Mouse (Mus musculus) T-helper 17 cell (primary cell): Measurements from ENCODE around the gene Ccdc158.

Experiments used
- in situ Hi-C, 2 experiments: fragments of 300-600 bp; cut with MboI, MseI; formaldehyde crosslinking; loops; 1 replicate in 1 of 2; 2 replicates in 1 of 2; pipeline ENCODE4 v1.15.1; 2025; ENCODE audit warnings: high pct_unique_total_duplicates in 2 of 2

Gene Ccdc158

DNA sequence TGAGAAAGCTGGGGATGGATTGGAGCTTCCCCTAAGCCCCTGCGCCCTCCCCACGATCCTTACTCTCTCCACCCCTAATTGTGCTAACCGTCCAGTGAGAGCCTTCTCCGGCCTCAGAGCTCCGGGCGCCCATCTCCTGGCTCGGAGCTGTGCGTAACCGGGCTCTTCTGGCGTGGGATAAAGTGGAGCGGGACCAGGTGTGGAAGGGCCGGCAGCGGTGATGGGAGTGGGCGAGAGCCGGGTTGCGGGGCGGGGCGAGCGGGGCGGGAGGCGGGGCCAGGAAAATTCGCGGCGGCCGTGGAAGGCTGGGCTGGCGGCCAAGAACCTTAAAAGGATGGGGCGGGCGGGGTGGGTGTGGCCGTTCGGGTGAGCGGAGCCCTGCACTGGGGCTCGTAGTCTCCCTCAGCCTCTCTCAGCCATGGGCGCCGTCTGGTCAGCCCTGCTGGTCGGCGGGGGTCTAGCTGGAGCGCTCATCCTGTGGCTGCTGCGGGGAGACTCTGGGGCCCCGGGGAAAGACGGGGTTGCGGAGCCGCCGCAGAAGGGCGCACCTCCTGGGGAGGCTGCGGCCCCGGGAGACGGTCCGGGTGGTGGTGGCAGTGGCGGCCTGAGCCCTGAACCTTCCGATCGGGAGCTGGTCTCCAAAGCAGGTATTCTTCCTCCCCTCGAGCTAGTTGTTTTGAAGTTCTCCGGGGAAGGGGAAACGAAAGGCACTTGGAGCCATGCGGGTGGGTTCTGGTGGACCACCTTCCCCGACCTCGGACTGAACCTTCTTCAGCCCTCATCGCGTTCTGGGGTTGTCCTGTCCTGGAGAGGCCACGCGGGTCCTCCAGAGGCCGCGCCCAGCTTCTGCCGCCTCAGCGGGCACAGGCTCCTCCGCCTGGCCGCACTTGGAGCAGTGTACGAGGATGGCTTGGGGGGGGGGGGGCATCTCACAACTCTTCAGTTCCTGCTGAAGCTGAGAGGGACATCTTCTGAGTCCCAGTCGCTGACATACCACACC, 72.1 kb downstream of the Ccdc158 start, which contains the start of gene Stbd1:
Gene Stbd1, plus strand, starts transcription at position 351 of the 1,000 bp plus-strand sequence.
- in situ Hi-C loops: no loop called here

DNA sequence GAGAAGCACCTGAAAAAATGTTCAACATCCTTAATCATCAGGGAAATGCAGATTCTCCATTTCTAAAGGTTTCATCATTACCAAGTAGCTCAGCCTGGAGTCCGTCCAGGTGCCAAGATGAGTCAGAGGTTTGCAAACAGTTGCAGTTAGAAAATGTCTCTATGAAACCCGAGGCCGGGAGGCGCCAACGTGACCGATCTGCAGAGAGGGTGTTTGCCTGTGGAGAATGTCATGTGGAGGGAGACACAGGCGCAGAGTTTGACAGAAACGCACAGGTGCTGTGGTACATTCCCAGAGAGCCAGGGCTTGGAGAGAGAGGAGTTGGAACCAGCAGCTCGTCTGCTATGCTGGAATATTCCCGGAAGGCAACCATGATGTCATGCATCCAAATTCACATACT, 76.0 kb downstream of the Ccdc158 start:
- in situ Hi-C loops: no loop called here

DNA sequence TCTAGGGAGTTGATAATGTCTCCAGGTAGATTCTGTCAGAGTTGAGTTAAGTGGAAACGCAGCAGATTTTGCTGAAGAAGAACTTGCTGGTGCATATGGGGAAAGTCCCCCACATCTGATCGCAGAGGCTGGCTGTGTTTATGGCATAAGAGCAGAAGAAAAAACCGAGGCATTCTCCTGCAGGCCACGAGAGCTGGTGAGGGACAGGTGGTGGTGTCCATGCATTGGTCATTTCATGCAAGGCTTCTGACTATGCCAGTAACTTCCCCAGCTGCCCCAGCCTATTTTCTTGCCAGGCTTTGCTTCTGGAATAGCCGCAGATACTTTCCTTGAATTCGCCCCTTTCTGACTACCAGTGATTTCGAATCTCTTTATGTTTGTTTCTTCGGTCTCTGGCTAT, 78.2 kb downstream of the Ccdc158 start:
- in situ Hi-C loops: no loop called here

DNA sequence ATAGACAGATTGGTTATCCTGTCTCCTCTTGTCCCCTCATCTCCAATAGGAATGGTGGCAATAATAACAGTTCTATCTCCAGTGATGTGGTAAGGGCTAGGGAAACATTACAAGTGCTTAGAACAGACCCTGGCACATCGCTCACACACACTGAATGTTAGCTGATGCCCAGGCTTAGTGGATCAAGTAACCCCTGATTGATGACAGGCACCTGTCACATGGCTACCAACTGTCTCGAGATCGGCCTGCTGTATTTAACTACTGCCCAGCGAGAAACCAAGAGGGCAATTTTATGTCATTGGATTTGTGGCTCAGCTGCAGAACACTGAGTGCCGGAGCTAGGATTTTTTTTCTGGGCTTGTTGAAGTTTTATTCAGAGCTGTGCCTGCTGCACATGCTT, 80.0 kb downstream of the Ccdc158 start:
- in situ Hi-C loops: no loop called here

DNA sequence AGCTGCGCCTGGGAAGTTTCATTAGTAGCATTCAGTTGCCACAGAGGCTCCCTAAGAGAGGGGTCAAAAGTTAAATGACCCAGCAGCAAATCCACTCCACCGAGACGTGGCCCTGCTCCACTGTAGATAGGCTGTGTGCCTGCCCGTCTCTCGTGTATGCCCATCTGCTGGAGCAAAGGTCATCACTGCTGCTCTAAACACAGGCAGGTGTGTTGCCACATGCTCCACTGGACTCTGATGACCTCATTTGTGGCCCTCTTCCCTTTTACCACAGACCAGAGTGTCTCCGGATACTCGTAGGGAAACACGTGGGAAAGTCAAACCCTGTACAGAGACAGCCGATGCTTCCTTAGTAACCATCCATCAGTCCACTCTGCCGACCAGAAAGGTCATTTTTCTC, 89.1 kb downstream of the Ccdc158 start:
- in situ Hi-C loops: no loop called here

DNA sequence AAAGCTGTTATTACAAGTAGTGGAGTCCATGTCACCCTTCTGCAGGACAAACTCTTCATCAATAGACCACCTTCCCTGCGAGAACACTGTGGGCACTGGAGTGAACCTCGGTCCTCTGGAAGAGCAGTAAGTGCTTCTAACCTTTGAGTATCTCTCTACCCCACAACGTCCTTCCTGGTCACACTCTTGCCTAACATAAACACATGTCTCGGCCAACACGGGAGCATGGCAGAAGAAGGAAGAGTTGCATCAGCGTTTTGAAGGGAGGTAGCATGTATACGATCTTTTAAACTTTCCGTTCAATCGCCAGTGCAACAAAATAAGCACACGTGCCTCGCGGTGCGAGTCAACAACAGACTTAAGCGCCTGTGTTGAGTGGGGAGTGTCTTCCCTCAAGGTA, 95.5 kb downstream of the Ccdc158 start:
- in situ Hi-C loops: no loop called here

DNA sequence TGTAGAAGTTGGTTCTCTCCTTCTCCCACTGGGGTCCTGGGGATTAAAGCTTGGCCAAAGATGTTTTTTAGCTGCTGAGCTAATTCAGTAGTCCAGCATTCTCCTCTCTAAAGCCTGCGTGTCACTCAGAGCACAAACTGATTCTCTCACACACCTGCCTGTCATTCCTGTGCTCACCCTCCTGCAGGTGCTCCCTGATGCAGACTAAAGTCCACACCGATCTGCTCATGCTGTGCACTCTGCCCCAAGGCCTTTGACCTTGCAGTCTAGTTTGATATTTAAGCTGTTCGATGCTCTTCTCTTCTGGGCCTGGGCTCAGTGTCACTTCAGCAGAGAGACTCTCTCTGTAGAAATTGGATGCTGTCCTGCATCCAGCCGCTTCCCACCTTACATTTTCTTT, 103.8 kb downstream of the Ccdc158 start:
- in situ Hi-C loops: no loop called here

DNA sequence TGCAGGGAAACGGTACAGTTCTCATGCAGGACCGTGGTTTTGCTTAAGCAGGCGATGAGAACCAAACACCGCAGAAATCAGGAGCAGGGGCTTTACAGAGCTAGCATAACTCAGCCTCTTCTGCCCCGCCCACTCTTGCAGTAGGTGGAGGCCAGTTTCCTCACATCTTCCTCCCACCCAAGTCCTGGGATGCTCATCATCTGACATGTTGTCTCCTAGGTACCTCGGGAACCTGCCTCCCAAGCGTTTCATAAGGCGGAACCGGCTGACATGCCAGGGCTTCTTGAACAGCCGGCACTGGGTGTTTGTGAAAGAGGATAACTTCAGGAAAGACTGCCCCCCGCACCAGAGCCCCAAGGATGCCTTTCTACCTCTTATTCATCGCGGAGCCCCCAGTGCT, 113.1 kb downstream of the Ccdc158 start:
- in situ Hi-C loops: no loop called here

DNA sequence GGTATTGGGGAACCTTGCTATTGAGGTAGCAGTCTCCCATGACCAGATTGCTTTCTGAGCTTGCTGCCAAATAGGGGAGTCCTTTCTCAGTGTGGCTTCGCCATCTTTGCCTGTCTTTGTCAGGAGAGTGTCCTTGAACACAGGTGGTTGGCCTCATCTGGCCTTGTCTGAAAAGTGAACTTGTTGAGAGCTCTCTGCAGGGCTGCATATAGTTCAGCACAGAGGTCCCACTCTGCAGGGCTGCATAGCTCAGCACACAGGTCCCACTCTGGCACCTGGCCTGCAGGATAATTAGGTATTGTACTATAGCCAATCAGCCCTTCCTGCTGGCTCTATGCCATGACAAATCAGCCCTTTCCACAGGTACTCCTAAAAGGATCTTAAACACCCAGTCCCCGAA, 114.9 kb downstream of the Ccdc158 start:
- in situ Hi-C loops: no loop called here
